Mouse (Mus musculus) small intestine, adult 2 months (tissue): ENCODE results near the gene Dpep3.

ENCODE experiments used
- CTCF ChIP-seq: fragments of 200-500 bp; IDR thresholded peaks from 2 replicates; pipeline ENCODE4 v1.5.1; 2012; ENCODE audit warnings: low read depth, mild to moderate bottlenecking, control low read depth, inconsistent platforms, low read length, moderate library complexity, mixed read lengths; ENCODE audit not compliant: insufficient replicate concordance, insufficient read length; ENCODE audit errors: extremely low read depth
- POLR2A ChIP-seq: fragments of 200-500 bp; IDR thresholded peaks from 2 replicates; pipeline ENCODE4 v1.6.1; 2012; ENCODE audit warnings: low read depth, mild to moderate bottlenecking, control low read depth, inconsistent platforms, low read length, moderate library complexity

DNA sequence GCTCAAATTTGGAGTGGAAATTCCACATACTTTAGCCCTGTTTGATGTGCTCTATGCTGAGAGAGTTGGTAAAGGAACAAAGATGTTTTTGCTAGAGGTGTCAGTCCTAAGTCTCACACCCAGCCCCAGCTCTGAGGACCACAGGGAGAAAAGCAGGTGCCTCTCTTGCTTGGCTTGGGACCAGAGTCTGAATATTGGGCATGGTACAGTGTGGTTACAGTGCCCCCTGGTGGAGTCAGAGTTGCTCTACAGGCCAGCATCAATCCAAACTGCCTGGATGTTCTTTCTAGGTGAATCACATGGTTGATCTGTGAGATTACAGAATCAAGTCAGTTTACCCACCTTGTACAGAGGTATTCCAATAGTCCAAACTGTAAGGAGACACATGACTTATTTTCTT, 43.3 kb upstream of the Dpep3 start:
- peak; percentile 90; the same call in 1 of the 2 replicates for TF ChIP-seq CTCF
- TF ChIP-seq POLR2A = no peak
